Mouse (Mus musculus) urinary bladder, postnatal 25 days (tissue): ENCODE measurements around the gene Zfyve28.

ENCODE experiments used
- DNase-seq: peaks from one replicate; pipeline ENCODE4 v3.0.0; 2022; ENCODE audit warnings: low spot score

The Zfyve28 gene

GRCm38 (mm10) chr5:34286516-34286915 lies 1.7 kb downstream of the Zfyve28 start:
- DNase-seq: no peak

GRCm38 (mm10) chr5:34285285-34285684 lies 3.0 kb downstream of the Zfyve28 start:
- no peak for DNase-seq

- no peak for DNase-seq
Observed at GRCm38 (mm10) chr5:34284156-34284750, 4.0 kb downstream of the Zfyve28 start.

- DNase-seq: no peak
Observed at GRCm38 (mm10) chr5:34283355-34283754, 4.9 kb downstream of the Zfyve28 start.

- no peak for DNase-seq
Observed at GRCm38 (mm10) chr5:34280976-34281375, 7.3 kb downstream of the Zfyve28 start.

- no peak for DNase-seq
Observed at GRCm38 (mm10) chr5:34279214-34279613, 9.0 kb downstream of the Zfyve28 start.

GRCm38 (mm10) chr5:34278058-34278457 lies 10.2 kb downstream of the Zfyve28 start:
- no peak for DNase-seq

- no peak for DNase-seq
Observed at GRCm38 (mm10) chr5:34276746-34277145, 11.5 kb downstream of the Zfyve28 start.

GRCm38 (mm10) chr5:34276191-34276590 lies 12.1 kb downstream of the Zfyve28 start:
- DNase-seq: no peak

- no peak for DNase-seq
Observed at GRCm38 (mm10) chr5:34274676-34275293, 13.5 kb downstream of the Zfyve28 start.

- DNase-seq: no peak
Observed at GRCm38 (mm10) chr5:34274268-34274667, 14.0 kb downstream of the Zfyve28 start.

GRCm38 (mm10) chr5:34273251-34273681 lies 15.0 kb downstream of the Zfyve28 start:
- no peak for DNase-seq

- DNase-seq: no peak
Observed at GRCm38 (mm10) chr5:34271743-34272142, 16.5 kb downstream of the Zfyve28 start.

- DNase-seq: no peak
Observed at GRCm38 (mm10) chr5:34269921-34270465, 18.3 kb downstream of the Zfyve28 start.

- no peak for DNase-seq
Observed at GRCm38 (mm10) chr5:34269197-34269920, 18.9 kb downstream of the Zfyve28 start.

GRCm38 (mm10) chr5:34266065-34266464 lies 22.2 kb downstream of the Zfyve28 start:
- DNase-seq: no peak

GRCm38 (mm10) chr5:34259172-34259816 lies 29.0 kb downstream of the Zfyve28 start:
- DNase-seq: no peak

GRCm38 (mm10) chr5:34255189-34255588 lies 33.1 kb downstream of the Zfyve28 start:
- DNase-seq: no peak

- DNase-seq: no peak
Observed at GRCm38 (mm10) chr5:34254309-34254708, 33.9 kb downstream of the Zfyve28 start.

- DNase-seq: no peak
Observed at GRCm38 (mm10) chr5:34252967-34253519, 35.2 kb downstream of the Zfyve28 start.

- DNase-seq: no peak
Observed at GRCm38 (mm10) chr5:34252307-34252966, 35.8 kb downstream of the Zfyve28 start.

- DNase-seq: no peak
Observed at GRCm38 (mm10) chr5:34251794-34252193, 36.5 kb downstream of the Zfyve28 start.
